Mouse (Mus musculus) limb, embryonic 15.5 days (tissue): ENCODE results near the gene Fbxo10. TPM values are rescaled to one million over a fixed set of nuclear protein-coding genes. Genes with fewer than 3 reads are reported as not detected.
"Not testable (repeated sequence)": the region's sequence is repeated elsewhere in the genome, so short reads cannot be mapped to it uniquely, and the experiment has no call there.

Source experiments
- ATAC-seq: fragments of 200-750 bp; cut with Nextera tagmentation; 2 replicates; pipeline ENCODE4 v1.8.0; 2017; ENCODE audit warnings: low read depth, moderate TSS enrichment; ENCODE audit not compliant: insufficient number of reproducible peaks, low FRiP score, low TSS enrichment
- H3K27ac ChIP-seq: fragments of 300-500 bp; sonication (generic); 2 replicates; pipeline ENCODE4 v1.5.1; 2015; ENCODE audit warnings: moderate library complexity, mild to moderate bottlenecking, inconsistent platforms
- H3K27me3 ChIP-seq: fragments of 300-500 bp; sonication (generic); 2 replicates; pipeline ENCODE4 v1.6.1; 2015; ENCODE audit warnings: inconsistent platforms
- H3K36me3 ChIP-seq: fragments of 300-500 bp; sonication (generic); 2 replicates; pipeline ENCODE4 v1.6.1; 2015; ENCODE audit warnings: inconsistent platforms
- H3K4me1 ChIP-seq: fragments of 300-500 bp; sonication (generic); 2 replicates; pipeline ENCODE4 v1.6.1; 2015; ENCODE audit warnings: inconsistent platforms
- H3K4me2 ChIP-seq: fragments of 300-500 bp; sonication (generic); 2 replicates; pipeline ENCODE4 v1.6.1; 2015; ENCODE audit warnings: mild to moderate bottlenecking, inconsistent platforms
- H3K4me3 ChIP-seq: fragments of 300-500 bp; sonication (generic); 2 replicates; pipeline ENCODE4 v1.5.1; 2015; ENCODE audit warnings: mild to moderate bottlenecking, inconsistent platforms
- H3K9ac ChIP-seq: fragments of 300-500 bp; sonication (generic); 2 replicates; pipeline ENCODE4 v1.6.1; 2015; ENCODE audit warnings: inconsistent platforms
- H3K9me3 ChIP-seq: fragments of 300-500 bp; sonication (generic); 2 replicates; pipeline ENCODE4 v1.6.1; 2016; ENCODE audit warnings: inconsistent platforms
- WGBS: fragments of 180-500 bp; shearing (Covaris S2); methylation state at CpG from one replicate; pipeline ENCODE4 v1.1.7; 2015; 5-methylcytosine and 5-hydroxymethylcytosine counted together
- polyA plus RNA-seq: library from polyadenylated mRNA; unstranded; fragments of >200 nt; fragmentation: Nextera tagmentation; extraction: Ambion mirVana; gene quantifications from 2 replicates; pipeline ENCODE4 v1.2.1, GENCODE M21; 2015

Fbxo10 gene
- polyA plus RNA-seq, 1 experiment from 2014 or later, result 18.0 TPM

- H3K9ac ChIP-seq, result no peak overlapping the region
- peaks cover 63% of the 10 kb centered on the region for H3K36me3 ChIP-seq
- no peaks in the 10 kb centered on the region for H3K27me3 ChIP-seq
- no peak for ATAC-seq
- H3K27ac ChIP-seq, result no peak overlapping the region
- no peaks in the 10 kb centered on the region for H3K4me1 ChIP-seq
- H3K4me3 ChIP-seq, result no peak overlapping the region
- WGBS, result 83% methylated on average over 7 of the region's 7 CpGs
- H3K4me2 ChIP-seq, result no peak overlapping the region
- H3K9me3 ChIP-seq, result no peaks in the 10 kb centered on the region
These were observed 43.6 kb downstream of the Fbxo10 start for GRCm38 (mm10) chr4:45040795-45041194.

- not testable (repeated sequence) for H3K9ac ChIP-seq, H3K4me3 ChIP-seq, H3K4me1 ChIP-seq, ATAC-seq, H3K9me3 ChIP-seq, H3K27ac ChIP-seq, H3K27me3 ChIP-seq, H3K4me2 ChIP-seq
- WGBS, result 82% methylated on average over 7 of the region's 7 CpGs
- peaks cover 66% of the 10 kb centered on the region for H3K36me3 ChIP-seq
These were observed 44.9 kb downstream of the Fbxo10 start for GRCm38 (mm10) chr4:45039546-45039945.

GRCm38 (mm10) chr4:45038879-45039278 lies 45.5 kb downstream of the Fbxo10 start:
- H3K4me2 ChIP-seq, H3K27ac ChIP-seq, H3K4me3 ChIP-seq, H3K9me3 ChIP-seq, H3K9ac ChIP-seq, H3K4me1 ChIP-seq, ATAC-seq, H3K27me3 ChIP-seq: not testable (repeated sequence)
- H3K36me3 ChIP-seq, result peaks cover 66% of the 10 kb centered on the region
- 60% methylated on average over 8 of the region's 8 CpGs for WGBS

DNA sequence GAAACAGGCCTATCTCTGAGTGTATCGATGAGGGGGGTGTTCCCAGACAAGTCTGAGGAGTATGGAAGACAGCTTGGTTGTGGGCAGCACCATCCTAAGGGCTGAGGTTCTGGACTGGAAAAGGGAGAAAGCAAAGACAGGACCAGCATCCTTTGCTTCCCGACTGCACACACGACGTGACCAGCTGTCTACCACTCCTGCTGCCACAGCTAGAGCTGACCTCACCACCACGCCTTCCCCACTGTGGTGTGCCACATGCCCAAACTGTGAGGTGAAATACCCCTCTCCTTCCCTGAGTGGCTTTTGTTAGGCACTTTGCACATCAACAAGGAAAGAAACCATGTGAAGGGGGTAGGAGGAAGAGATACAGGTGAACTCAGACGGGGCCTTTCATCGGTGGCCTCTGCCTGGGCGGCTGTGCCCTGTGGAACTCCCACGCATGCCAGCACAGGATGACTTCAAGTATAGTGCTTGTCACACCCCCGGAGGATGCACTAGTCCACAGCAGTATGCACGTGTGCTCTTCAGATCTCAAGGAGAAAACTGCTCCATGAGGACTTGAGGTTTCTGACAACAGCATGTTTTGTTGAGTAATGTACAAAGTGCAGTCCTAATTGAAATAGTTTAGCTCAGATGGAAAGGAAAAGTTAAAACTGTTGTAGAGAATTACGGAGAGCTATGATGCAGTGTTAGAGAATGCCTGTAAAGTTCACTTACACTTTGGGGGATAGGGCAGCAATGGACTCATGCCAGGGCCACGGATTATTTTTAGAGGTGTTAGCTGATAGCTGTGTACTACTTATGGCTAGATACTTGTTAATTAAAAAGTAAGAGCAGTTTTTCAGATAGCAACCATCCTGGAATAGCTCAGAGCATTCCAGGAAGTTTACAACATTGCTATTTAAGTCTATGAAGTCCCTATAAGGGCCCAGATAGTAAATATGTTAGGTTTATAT lies 46.7 kb downstream of the Fbxo10 start:
- 85% methylated on average over 13 of the region's 13 CpGs for WGBS
- Histone ChIP-seq H3K9me3 (no peaks in the 10 kb centered on the region), H3K9ac (no peak overlapping the region), H3K4me3 (no peak overlapping the region), H3K27me3 (no peaks in the 10 kb centered on the region), H3K27ac (no peak overlapping the region), H3K4me2 (no peak overlapping the region), H3K36me3 (peaks cover 67% of the 10 kb centered on the region), H3K4me1 (no peaks in the 10 kb centered on the region)
- ATAC-seq, result no peak

GRCm38 (mm10) chr4:45036571-45036970 lies 47.8 kb downstream of the Fbxo10 start:
- H3K4me1 ChIP-seq, result no peaks in the 10 kb centered on the region
- H3K4me3 ChIP-seq, result no peak overlapping the region
- no peaks in the 10 kb centered on the region for H3K9me3 ChIP-seq
- no peak overlapping the region for H3K4me2 ChIP-seq
- no peak for ATAC-seq
- peaks cover 72% of the 10 kb centered on the region for H3K36me3 ChIP-seq
- 78% methylated on average over 5 of the region's 5 CpGs for WGBS
- H3K27ac ChIP-seq, result no peak overlapping the region
- H3K27me3 ChIP-seq, result no peaks in the 10 kb centered on the region
- H3K9ac ChIP-seq, result no peak overlapping the region

DNA sequence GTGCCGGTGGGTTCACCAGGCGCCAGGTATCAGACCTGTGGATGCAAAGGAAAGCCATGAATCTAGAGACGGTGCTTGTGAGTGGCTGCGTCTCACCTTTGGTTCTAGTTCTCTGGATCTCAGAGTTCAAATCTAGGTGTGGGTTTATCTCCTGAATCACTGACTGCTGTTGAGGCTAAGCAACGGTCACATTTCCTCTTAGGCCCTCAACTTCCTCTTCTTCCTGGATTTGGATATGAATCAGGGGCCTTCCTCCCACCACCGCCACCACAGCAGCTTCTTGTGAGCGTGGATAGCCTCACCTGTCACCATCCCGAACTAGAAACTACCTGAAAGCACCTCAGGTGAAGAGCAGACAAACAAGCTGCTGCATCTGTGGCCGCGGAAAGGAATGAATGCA lies 48.4 kb downstream of the Fbxo10 start:
- H3K4me2 ChIP-seq, result no peak overlapping the region
- no peak overlapping the region for H3K9ac ChIP-seq
- no peaks in the 10 kb centered on the region for H3K4me1 ChIP-seq
- ATAC-seq, result no peak
- no peak overlapping the region for H3K27ac ChIP-seq
- no peaks in the 10 kb centered on the region for H3K9me3 ChIP-seq
- H3K4me3 ChIP-seq, result no peak overlapping the region
- H3K36me3 ChIP-seq, result peaks cover 72% of the 10 kb centered on the region
- H3K27me3 ChIP-seq, result no peaks in the 10 kb centered on the region
- WGBS, result 90% methylated on average over 10 of the region's 10 CpGs

DNA sequence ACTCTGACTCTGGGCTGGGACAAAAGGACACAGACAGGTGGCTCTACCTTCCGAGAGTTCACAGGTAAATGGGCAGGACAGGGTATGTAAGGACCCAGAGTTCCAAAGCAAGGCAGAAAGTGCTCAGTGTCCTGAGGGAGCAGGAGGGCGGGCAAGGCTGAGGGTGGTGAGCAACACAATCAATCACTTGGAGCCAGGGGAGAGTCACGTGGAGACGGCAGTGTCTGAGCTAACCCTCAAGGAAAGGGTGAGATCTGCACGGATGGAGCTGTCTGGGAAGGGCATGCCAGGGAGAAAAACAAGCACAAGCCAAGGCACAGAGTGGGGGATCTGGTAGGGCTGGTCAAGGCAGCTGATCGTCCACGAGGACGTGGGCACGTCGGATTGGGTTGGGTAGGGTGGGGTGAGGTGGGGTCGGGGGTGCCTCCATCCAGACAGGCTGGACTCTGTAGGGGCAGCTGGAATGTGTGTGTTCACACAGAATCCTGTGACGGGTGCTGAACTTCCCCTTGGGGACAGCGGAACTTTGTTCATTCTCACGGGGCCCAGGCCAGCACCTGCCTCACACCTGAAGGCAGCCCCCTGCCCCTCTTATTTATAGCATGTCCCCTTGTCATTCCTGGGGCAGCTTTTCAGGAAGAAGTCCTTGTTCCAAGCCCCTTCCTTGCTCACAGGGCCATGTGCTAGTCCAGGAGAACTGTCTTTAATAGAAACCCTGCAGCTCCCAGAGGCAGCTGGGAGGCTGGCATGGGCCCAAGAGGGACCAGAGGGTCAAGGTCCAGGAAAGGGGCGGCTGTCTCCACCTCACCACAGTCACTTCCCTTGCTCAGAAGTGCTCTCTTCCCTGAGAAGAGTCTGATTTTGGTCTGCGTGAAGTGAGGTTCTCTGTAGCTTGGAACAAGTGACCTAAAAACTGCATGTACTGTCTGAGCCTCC lies 49.4 kb downstream of the Fbxo10 start:
- H3K27me3 ChIP-seq, result no peaks in the 10 kb centered on the region
- ATAC-seq, result no peak
- H3K27ac ChIP-seq, result no peak overlapping the region
- H3K4me3 ChIP-seq, result no peak overlapping the region
- no peak overlapping the region for H3K4me2 ChIP-seq
- no peaks in the 10 kb centered on the region for H3K4me1 ChIP-seq
- H3K9ac ChIP-seq, result no peak overlapping the region
- H3K9me3 ChIP-seq, result no peaks in the 10 kb centered on the region
- 71% methylated on average over 16 of the region's 16 CpGs for WGBS
- peaks cover 72% of the 10 kb centered on the region for H3K36me3 ChIP-seq

DNA sequence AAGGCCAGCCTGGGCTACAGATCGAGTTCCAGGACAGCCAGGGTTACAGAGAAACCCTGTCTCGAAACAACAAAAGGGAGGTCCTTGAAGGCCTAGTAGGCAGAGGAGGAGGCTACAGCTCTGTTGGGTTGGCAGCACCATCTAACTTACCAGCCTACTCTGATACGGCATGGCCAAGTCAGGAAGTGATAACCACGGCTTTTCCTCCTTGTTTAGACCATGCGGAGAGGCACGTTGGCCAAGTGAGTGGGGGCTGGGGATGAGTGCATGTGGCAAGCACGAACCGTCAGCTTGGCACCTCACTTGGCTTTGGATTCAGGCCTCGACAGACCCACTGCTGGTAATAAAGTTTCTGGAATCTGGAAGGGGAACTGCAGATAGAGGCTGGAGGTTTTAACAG lies 51.8 kb downstream of the Fbxo10 start:
- H3K9ac ChIP-seq, result no peak overlapping the region
- no peak overlapping the region for H3K4me3 ChIP-seq
- H3K4me2 ChIP-seq, result no peak overlapping the region
- no peaks in the 10 kb centered on the region for H3K9me3 ChIP-seq
- no peaks in the 10 kb centered on the region for H3K4me1 ChIP-seq
- H3K27ac ChIP-seq, result no peak overlapping the region
- no peaks in the 10 kb centered on the region for H3K27me3 ChIP-seq
- WGBS, result 88% methylated on average over 9 of the region's 9 CpGs
- H3K36me3 ChIP-seq, result peaks cover 76% of the 10 kb centered on the region
- no peak for ATAC-seq

- 96% methylated on average over 4 of the region's 4 CpGs for WGBS
These were observed 57.9 kb downstream of the Fbxo10 start for GRCm38 (mm10) chr4:45026459-45026858.

DNA sequence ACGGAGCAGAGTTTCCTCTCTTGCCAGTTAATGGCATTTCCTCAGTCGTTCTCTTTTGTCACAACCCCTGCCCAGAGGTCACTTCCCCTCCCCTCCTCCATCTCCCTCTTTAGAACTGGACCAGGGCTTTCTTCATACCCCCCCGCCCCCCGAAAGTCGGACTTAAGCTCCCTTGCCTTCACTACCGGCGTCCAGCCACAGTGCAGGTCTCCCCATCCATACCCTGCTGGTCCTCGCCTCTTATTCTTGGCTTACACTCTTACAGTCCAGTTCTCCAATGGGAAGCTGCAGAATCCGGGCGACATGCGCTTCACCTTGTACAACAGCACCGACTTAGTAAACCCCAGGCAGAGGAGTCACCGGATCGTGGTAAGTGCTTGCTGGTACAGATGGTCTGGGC lies 65.4 kb downstream of the Fbxo10 start:
- Histone ChIP-seq H3K4me2 (peak overlapping the region; percentile 91), H3K27me3 (no peaks in the 10 kb centered on the region), H3K9me3 (no peaks in the 10 kb centered on the region), H3K36me3 (0 out of 2 replicates have a peak, but pooled peaks cover 13% of the 10 kb centered on the region), H3K9ac (peak overlapping the region; percentile 37), H3K27ac (no peak overlapping the region), H3K4me1 (peaks cover 15% of the 10 kb centered on the region), H3K4me3 (peak overlapping the region; percentile 59)
- ATAC-seq, result no peak
- 2% methylated on average over 14 of the region's 14 CpGs for WGBS

More at GRCm38 (mm10) chr4:45026459-45026858, 57.9 kb downstream of the Fbxo10 start:
- no peak for ATAC-seq
- Histone ChIP-seq H3K27ac (no peak overlapping the region), H3K4me1 (no peaks in the 10 kb centered on the region), H3K9ac (no peak overlapping the region), H3K36me3 (peaks cover 68% of the 10 kb centered on the region), H3K9me3 (no peaks in the 10 kb centered on the region), H3K4me3 (no peak overlapping the region), H3K27me3 (no peaks in the 10 kb centered on the region), H3K4me2 (no peak overlapping the region)

DNA sequence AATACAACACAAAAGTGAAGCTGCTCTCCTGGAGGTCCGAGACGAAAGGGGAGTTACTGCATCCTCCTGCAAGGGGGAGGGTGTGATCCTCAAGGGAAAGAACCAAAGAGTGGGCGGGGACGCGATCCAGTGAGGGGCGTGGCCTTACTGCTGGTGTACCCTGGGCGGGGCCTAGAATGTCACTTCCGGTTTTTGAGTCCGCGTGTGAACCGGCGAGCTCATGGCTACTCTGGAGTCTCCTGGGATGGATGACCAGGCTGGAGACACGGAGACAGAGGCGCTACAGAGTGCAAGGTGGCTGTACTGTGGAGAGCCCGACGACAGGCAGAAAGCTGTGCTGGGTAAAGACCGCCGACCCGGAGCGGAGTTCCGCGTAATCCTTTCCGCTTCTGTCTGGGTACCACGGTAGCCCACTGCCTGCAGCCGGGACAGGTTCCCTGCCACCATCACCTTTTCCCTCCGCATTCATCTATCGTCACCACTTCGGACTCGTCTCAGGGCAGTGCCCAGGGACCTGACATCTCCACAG lies 65.9 kb downstream of the Fbxo10 start, which contains the start of gene Polr1e:
Gene Polr1e (plus strand): TSS at position 132 of the 529 bp plus-strand sequence.
- Histone ChIP-seq H3K27ac (no peak within 1 kb of the TSS), H3K36me3 (0 out of 2 replicates have a peak, but pooled peaks cover 13% of the 10 kb centered on the region), H3K9me3 (no peaks in the 10 kb centered on the region), H3K9ac (peak within 1 kb of the TSS; percentile 37), H3K27me3 (no peaks in the 10 kb centered on the region), H3K4me1 (peaks cover 19% of the 10 kb centered on the region), H3K4me3 (peak within 1 kb of the TSS; percentile 59), H3K4me2 (peak within 1 kb of the TSS; percentile 91)
- WGBS, result under 1% methylated on average over 29 of the region's 29 CpGs
- ATAC-seq, result peak; percentile 73
